Mouse (Mus musculus) cortical plate, adult 2 months (tissue): ENCODE data around the gene Pld5.

Source experiments
- CTCF ChIP-seq: fragments of 200-500 bp; IDR thresholded peaks from 2 replicates; pipeline ENCODE4 v1.5.1; 2011; ENCODE audit warnings: mild to moderate bottlenecking, control low read depth, low read length; ENCODE audit not compliant: insufficient read depth; ENCODE audit errors: extremely low read depth
- POLR2A ChIP-seq: fragments of 200-500 bp; IDR thresholded peaks from 2 replicates; pipeline ENCODE4 v1.6.1; 2011; ENCODE audit warnings: mild to moderate bottlenecking, low read length, control low read depth; ENCODE audit not compliant: insufficient read depth; ENCODE audit errors: extremely low read depth

- no peak for TF ChIP-seq POLR2A
- TF ChIP-seq CTCF, result no peak
Measured at GRCm38 (mm10) chr1:176082306-176082705, 192.8 kb downstream of the Pld5 start.
